Mouse (Mus musculus) bone marrow, adult 2 months (tissue): ENCODE measurements around the gene Tbc1d30.

Source experiments
- CTCF ChIP-seq: fragments of 200-500 bp; IDR thresholded peaks from 2 replicates; pipeline ENCODE4 v1.5.1; 2011; ENCODE audit warnings: low read length, control low read depth; ENCODE audit not compliant: control insufficient read depth, insufficient read depth
- POLR2A ChIP-seq: fragments of 200-500 bp; IDR thresholded peaks from 2 replicates; pipeline ENCODE4 v1.6.1; 2011; ENCODE audit warnings: low read depth, mild to moderate bottlenecking, control low read depth, low read length, borderline replicate concordance; ENCODE audit not compliant: control insufficient read depth

DNA sequence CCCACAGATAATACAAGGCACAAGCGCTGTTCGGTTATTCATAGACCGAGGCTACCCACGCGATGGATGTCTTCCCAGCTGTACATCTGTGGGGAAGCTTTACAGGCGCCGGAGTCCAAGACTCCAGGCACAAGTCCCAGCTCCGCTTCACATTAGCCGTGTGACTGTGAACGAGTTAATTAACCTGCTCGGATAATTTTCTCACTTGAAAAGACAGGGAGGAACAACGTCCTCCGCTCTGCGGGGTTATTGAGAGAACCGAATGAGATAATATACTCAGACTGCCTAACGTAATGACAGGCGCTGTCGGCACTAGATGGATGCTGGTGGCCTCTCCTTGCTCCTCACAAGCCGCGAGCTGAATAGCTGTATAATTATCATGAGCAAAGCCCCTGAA lies 60.4 kb downstream of the Tbc1d30 start:
- TF ChIP-seq CTCF (no peak), POLR2A (no peak)
